18 mouse cellular contexts compared by ENCODE assay signal in the genomic region with DNA sequence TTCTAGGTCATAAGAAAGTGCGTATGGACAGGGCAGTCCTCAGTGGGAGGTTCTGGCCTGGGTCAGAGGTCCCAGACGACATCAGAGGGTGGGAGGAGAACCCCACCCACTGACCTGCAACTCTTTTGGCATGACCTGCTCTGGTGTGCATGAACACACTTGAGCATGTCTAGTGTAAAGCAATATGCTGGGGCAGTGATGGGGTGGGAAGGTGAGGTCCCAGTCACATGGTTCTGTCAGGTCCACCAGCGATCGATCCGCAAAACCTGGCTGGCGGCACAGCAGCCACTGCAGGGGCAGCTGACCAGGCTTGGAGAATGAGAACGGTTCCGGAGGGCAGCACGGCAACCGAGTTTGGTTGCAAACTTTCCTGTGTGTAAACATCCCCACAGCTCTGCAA. TPM values are rescaled to one million over a fixed set of nuclear protein-coding genes. Genes with fewer than 3 reads are reported as not detected.
A peak's percentile ranks its signal among the peaks of the same experiment; 100 is the strongest.
DNase-seq lines count a peak whose midpoint lies in the region; ATAC-seq and TF ChIP-seq lines count a peak whose summit lies in the region.
"Had no signal": no experiment of that assay in that cellular context is flagged by ENCODE, and none has a peak within 500 bp of the region (broad histone marks: within the 10 kb centered on the region; RNA-seq: fewer than 3 reads in every experiment).

No protein-coding gene starts in this region.

- H3K4me3 ChIP-seq in cerebellum, adult 2 months (replicated peaks; ENCODE audit: insufficient read depth, low read depth, low read length) = peak overlapping the region; percentile 16
- H3K4me3 ChIP-seq in midbrain, embryonic 13.5 days (replicated peaks) = peak overlapping the region; percentile 89
- no peak overlapping the region for H3K4me3 ChIP-seq in midbrain, embryonic 11.5 days (ENCODE audit: low read depth, low read length)
- H3K4me3 ChIP-seq in forebrain, postnatal 0 days (ENCODE audit: low read depth, low read length) = peak overlapping the region; percentile 97
- H3K4me3 ChIP-seq in neural tube, embryonic 14.5 days (ENCODE audit: low read depth, low read length) = no peak overlapping the region; the same call in 1 of the 2 replicates
- H3K4me3 ChIP-seq: heart, embryonic 15.5 days; limb, embryonic 10.5 days had no signal

- TF ChIP-seq POLR2A in cerebellum, adult 2 months (IDR thresholded peaks at IDR 0.05; ENCODE audit: borderline replicate concordance, insufficient read depth, low read length) = no peak

- H3K27me3 ChIP-seq in cerebellum, adult 2 months (ENCODE audit: control insufficient read depth, insufficient read depth, low read length) = no peaks in the 10 kb centered on the region
- peaks cover 7% of the 10 kb centered on the region; the same call in 1 of the 2 replicates for H3K27me3 ChIP-seq in midbrain, embryonic 13.5 days
- peaks cover 12% of the 10 kb centered on the region for H3K27me3 ChIP-seq in midbrain, embryonic 11.5 days (ENCODE audit: control insufficient read depth, insufficient read depth, low read length)
- H3K27me3 ChIP-seq in forebrain, postnatal 0 days (ENCODE audit: insufficient read depth, low read length) = no peaks in the 10 kb centered on the region
- H3K27me3 ChIP-seq in neural tube, embryonic 14.5 days (ENCODE audit: control insufficient read depth, insufficient read depth, low read length) = 0 out of 2 replicates have a peak, but pooled peaks cover 4% of the 10 kb centered on the region

- peaks cover 14% of the 10 kb centered on the region; the same call in 1 of the 2 replicates for H3K36me3 ChIP-seq in midbrain, embryonic 13.5 days
- H3K36me3 ChIP-seq in midbrain, embryonic 11.5 days (ENCODE audit: control insufficient read depth, insufficient read depth, low read length) = no peaks in the 10 kb centered on the region
- peaks cover 6% of the 10 kb centered on the region for H3K36me3 ChIP-seq in forebrain, postnatal 0 days (ENCODE audit: insufficient read depth)
- no peaks in the 10 kb centered on the region; the same call in 1 of the 2 replicates for H3K36me3 ChIP-seq in neural tube, embryonic 14.5 days (ENCODE audit: control insufficient read depth, insufficient read depth, low read length)
- H3K36me3 ChIP-seq: heart, embryonic 15.5 days had no signal

- peak overlapping the region; percentile 56; the same call in 1 of the 2 replicates for H3K9ac ChIP-seq in midbrain, embryonic 13.5 days (replicated peaks)
- H3K9ac ChIP-seq in midbrain, embryonic 11.5 days (ENCODE audit: low read length) = no peak overlapping the region
- H3K9ac ChIP-seq in forebrain, postnatal 0 days = peak overlapping the region; percentile 28
- 0 out of 2 replicates have a peak overlapping the region, but pooled peaks have one; percentile 32 for H3K9ac ChIP-seq in neural tube, embryonic 14.5 days (replicated peaks; ENCODE audit: low read depth, low read length)
- H3K9ac ChIP-seq: heart, embryonic 15.5 days; liver, embryonic 14.5 days had no signal

- H3K27ac ChIP-seq in cerebellum, adult 2 months (ENCODE audit: insufficient read depth, low read length) = peak overlapping the region; percentile 35
- no peak overlapping the region; the same call in 1 of the 2 replicates for H3K27ac ChIP-seq in midbrain, embryonic 13.5 days
- no peak overlapping the region for H3K27ac ChIP-seq in midbrain, embryonic 11.5 days (ENCODE audit: low read depth, low read length)
- 0 out of 2 replicates have a peak overlapping the region, but pooled peaks have one; percentile 77 for H3K27ac ChIP-seq in forebrain, postnatal 0 days (ENCODE audit: low read depth, low read length)
- peak overlapping the region; percentile 28; the same call in 1 of the 2 replicates for H3K27ac ChIP-seq in neural tube, embryonic 14.5 days (ENCODE audit: low read depth, low read length)
- H3K27ac ChIP-seq: heart, embryonic 15.5 days; limb, embryonic 10.5 days; liver, embryonic 14.5 days had no signal

- no peak for DNase-seq in cerebellum, adult 2 months
- no peak for DNase-seq in cerebellum, adult 11 months
- DNase-seq in midbrain, embryonic 11.5 days (ENCODE audit: low spot score, missing footprints) = no peak
- DNase-seq in forebrain, postnatal 0 days = no peak
- no peak for DNase-seq in lung, postnatal 14 days
- DNase-seq: embryo, embryonic 11 days; kidney, adult 8-10 months; kidney, postnatal 36 days; layer of hippocampus, postnatal 36 days; thymus, postnatal 36 days had no signal

- peaks cover 24% of the 10 kb centered on the region for H3K4me1 ChIP-seq in cerebellum, adult 2 months (ENCODE audit: control insufficient read depth, insufficient read depth, low read length)
- peaks cover 88% of the 10 kb centered on the region for H3K4me1 ChIP-seq in midbrain, embryonic 13.5 days (replicated peaks)
- H3K4me1 ChIP-seq in midbrain, embryonic 11.5 days (ENCODE audit: control insufficient read depth, insufficient read depth, low read length) = peaks cover 26% of the 10 kb centered on the region
- peaks cover 34% of the 10 kb centered on the region for H3K4me1 ChIP-seq in forebrain, postnatal 0 days (ENCODE audit: insufficient read depth)
- peaks cover 38% of the 10 kb centered on the region for H3K4me1 ChIP-seq in neural tube, embryonic 14.5 days (ENCODE audit: control insufficient read depth, insufficient read depth, low read length)

- WGBS in cerebellum, adult 2 months = 40% methylated on average over 10 of the region's 10 CpGs
- WGBS in midbrain, embryonic 13.5 days = 75% methylated on average over 10 of the region's 10 CpGs
- 76% methylated on average over 10 of the region's 10 CpGs for whole genome bisulfite sequencing in midbrain, embryonic 11.5 days
- 78% methylated on average over 10 of the region's 10 CpGs for WGBS in forebrain, postnatal 0 days
- WGBS in neural tube, embryonic 14.5 days = 83% methylated on average over 10 of the region's 10 CpGs

- TF ChIP-seq CTCF in cerebellum, adult 2 months (IDR thresholded peaks at IDR 0.05; ENCODE audit: borderline replicate concordance, insufficient read depth, low read depth, low read length) = no peak
- no peak for TF ChIP-seq CTCF in forebrain, postnatal 0 days (IDR thresholded peaks at IDR 0.05; ENCODE audit: low read depth)

- no peak for ATAC-seq in midbrain, embryonic 13.5 days
- no peak for ATAC-seq in midbrain, embryonic 11.5 days (ENCODE audit: low FRiP score)
- ATAC-seq in forebrain, postnatal 0 days = no peak
- no peak for ATAC-seq in neural tube, embryonic 14.5 days (ENCODE audit: low read depth)
- ATAC-seq in granulocyte monocyte progenitor cell, adult 5-6 weeks (replicated peaks; ENCODE audit: poor library complexity, severe bottlenecking) = no peak
- ATAC-seq: activated CD4-positive, CD25-positive, alpha-beta regulatory T cell, adult 4 months; lung, postnatal 0 days had no signal

- peak overlapping the region; percentile 98 for H3K4me2 ChIP-seq in midbrain, embryonic 13.5 days (replicated peaks)
- H3K4me2 ChIP-seq in midbrain, embryonic 11.5 days = no peak overlapping the region
- peak overlapping the region; percentile 88 for H3K4me2 ChIP-seq in forebrain, postnatal 0 days (ENCODE audit: low read depth)
- peak overlapping the region; percentile 20; the same call in 1 of the 2 replicates for H3K4me2 ChIP-seq in neural tube, embryonic 14.5 days (ENCODE audit: low read depth, low read length)
- H3K4me2 ChIP-seq: heart, embryonic 15.5 days had no signal

- no peaks in the 10 kb centered on the region for H3K9me3 ChIP-seq in midbrain, embryonic 13.5 days
- no peaks in the 10 kb centered on the region for H3K9me3 ChIP-seq in midbrain, embryonic 11.5 days (ENCODE audit: control insufficient read depth, low read length)
- H3K9me3 ChIP-seq in forebrain, postnatal 0 days (ENCODE audit: low read length) = no peaks in the 10 kb centered on the region
- no peaks in the 10 kb centered on the region for H3K9me3 ChIP-seq in neural tube, embryonic 14.5 days (ENCODE audit: control insufficient read depth, low read length)
- H3K9me3 ChIP-seq: heart, embryonic 15.5 days; limb, embryonic 10.5 days had no signal

RNA-seq across cellular contexts. Expression of a gene that starts 5.5 kb away (rescaled TPM):
- 86.7 and 93.9 TPM in 2 replicates for polyA plus RNA-seq in cerebellum, adult 2 months (2012; rRNA removed)
- polyA plus RNA-seq in midbrain, embryonic 13.5 days (2015; fragmentation: Nextera tagmentation; extraction: Ambion mirVana) = 88.3 and 98.6 TPM in 2 replicates
- polyA plus RNA-seq in midbrain, embryonic 11.5 days (2014; fragmentation: Nextera tagmentation; extraction: Ambion mirVana) = 16.3 and 16.6 TPM in 2 replicates
- 392 and 416 TPM in 2 replicates for total RNA-seq in forebrain, postnatal 0 days (2014; rRNA removed)
- polyA plus RNA-seq in forebrain, postnatal 0 days (2015; fragmentation: Nextera tagmentation; extraction: Ambion mirVana) = 117 and 122 TPM in 2 replicates
- polyA plus RNA-seq in neural tube, embryonic 14.5 days (2014; fragmentation: Nextera tagmentation; extraction: Ambion mirVana) = 83.1 and 84.0 TPM in 2 replicates
- 6.2 and 6.3 TPM in 2 replicates for total RNA-seq in granulocyte monocyte progenitor cell, adult 5-6 weeks (2014; fragmentation: Nextera tagmentation)
- total RNA-seq in granulocyte monocyte progenitor cell, adult 5-6 weeks (2017) = 11.0 and 15.1 TPM in 2 replicates

RNA-seq across cellular contexts. Expression of a gene that starts 53.9 kb away (rescaled TPM):
- polyA plus RNA-seq in cerebellum, adult 2 months (2012; rRNA removed) = 73.1 and 74.9 TPM in 2 replicates
- 321 and 336 TPM in 2 replicates for polyA plus RNA-seq in midbrain, embryonic 13.5 days (2015; fragmentation: Nextera tagmentation; extraction: Ambion mirVana)
- 347 and 375 TPM in 2 replicates for polyA plus RNA-seq in midbrain, embryonic 11.5 days (2014; fragmentation: Nextera tagmentation; extraction: Ambion mirVana)
- total RNA-seq in forebrain, postnatal 0 days (2014; rRNA removed) = 30.2 and 33.4 TPM in 2 replicates
- polyA plus RNA-seq in forebrain, postnatal 0 days (2015; fragmentation: Nextera tagmentation; extraction: Ambion mirVana) = 280 and 310 TPM in 2 replicates
- 255 and 303 TPM in 2 replicates for polyA plus RNA-seq in neural tube, embryonic 14.5 days (2014; fragmentation: Nextera tagmentation; extraction: Ambion mirVana)
- total RNA-seq in granulocyte monocyte progenitor cell, adult 5-6 weeks (2014; fragmentation: Nextera tagmentation) = 84.0 and 106 TPM in 2 replicates
- 62.6 and 72.7 TPM in 2 replicates for total RNA-seq in granulocyte monocyte progenitor cell, adult 5-6 weeks (2017)

Comparison
In these comparisons a context has a peak if more than half of its experiments do, and no peak if none do; other contexts are left out.
1. H3K4me3 ChIP-seq: peak in cerebellum, adult 2 months (single experiment), midbrain, embryonic 13.5 days (single experiment) and forebrain, postnatal 0 days (single experiment); none in midbrain, embryonic 11.5 days (single experiment) and neural tube, embryonic 14.5 days (single experiment).
2. H3K27ac ChIP-seq: peak in cerebellum, adult 2 months (single experiment), forebrain, postnatal 0 days (single experiment) and neural tube, embryonic 14.5 days (single experiment); none in midbrain, embryonic 13.5 days (single experiment) and midbrain, embryonic 11.5 days (single experiment).